ENCODE assay signal across 8 mouse cellular contexts in the genomic region with DNA sequence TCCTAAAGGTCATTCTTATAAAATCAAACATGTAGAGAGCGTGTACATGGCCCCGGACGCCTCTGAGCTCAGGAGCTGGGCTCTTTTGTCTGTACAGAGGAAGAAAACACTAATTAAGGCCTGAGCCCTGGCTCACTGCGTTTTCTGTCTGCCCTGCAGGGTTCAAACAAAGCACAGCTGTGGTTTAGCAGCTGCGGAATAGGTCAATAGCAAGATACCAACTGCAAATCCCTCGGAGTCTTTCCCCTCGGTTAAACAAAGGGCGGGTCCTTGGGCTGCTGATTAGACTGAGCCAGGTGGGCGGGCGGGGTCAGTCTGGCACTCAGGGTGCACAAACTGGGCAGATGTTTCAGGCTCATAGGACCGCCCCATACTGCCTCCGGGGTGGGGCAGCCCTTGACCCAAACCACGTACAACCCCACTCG. TPM values are rescaled to one million over a fixed set of nuclear protein-coding genes. Genes with fewer than 3 reads are reported as not detected.
A peak's percentile ranks its signal among the peaks of the same experiment; 100 is the strongest.
DNase-seq lines count a peak whose midpoint lies in the region; ATAC-seq and TF ChIP-seq lines count a peak whose summit lies in the region.

No protein-coding gene starts in this region.

- no peak overlapping the region for H3K9ac ChIP-seq in lung, embryonic 15.5 days

- WGBS in lung, embryonic 15.5 days = 38% methylated on average over 14 of the region's 14 CpGs

- no peaks in the 10 kb centered on the region for H3K36me3 ChIP-seq in lung, embryonic 15.5 days
- H3K36me3 ChIP-seq in splenic B cell, adult 2 months (ENCODE audit: control insufficient read depth, insufficient read depth, low read length, poor library complexity, severe bottlenecking) = no peaks in the 10 kb centered on the region

- ATAC-seq in lung, embryonic 15.5 days (ENCODE audit: borderline replicate concordance, extremely low read depth, low FRiP score, low TSS enrichment) = peak; percentile 57; the same call in 1 of the 2 replicates

- no peak overlapping the region for H3K4me3 ChIP-seq in lung, embryonic 15.5 days
- no peak overlapping the region for H3K4me3 ChIP-seq in layer of hippocampus, adult 2 months

- no peak overlapping the region for H3K27ac ChIP-seq in lung, embryonic 15.5 days
- H3K27ac ChIP-seq in layer of hippocampus, adult 2 months = no peak overlapping the region

- no peaks in the 10 kb centered on the region for H3K27me3 ChIP-seq in lung, embryonic 15.5 days
- H3K27me3 ChIP-seq in splenic B cell, adult 2 months (ENCODE audit: control insufficient read depth, insufficient read depth, low read length, poor library complexity, severe bottlenecking) = no peaks in the 10 kb centered on the region

- TF ChIP-seq CTCF in layer of hippocampus, adult 2 months (conservative IDR thresholded peaks at IDR 0.05) = no peak

- peaks cover 9% of the 10 kb centered on the region; the same call in 1 of the 2 replicates for H3K4me1 ChIP-seq in lung, embryonic 15.5 days

- H3K9me3 ChIP-seq in lung, embryonic 15.5 days = no peaks in the 10 kb centered on the region

- DNase-seq in ovary, postnatal 36 days (ENCODE audit: low spot score) = peak; percentile 31
- DNase-seq in ovary, adult 18-20 months (ENCODE audit: low spot score) = no peak
- peak; percentile 25 for DNase-seq in forelimb bud, embryonic 11.5 days (ENCODE audit: low read depth, low spot score)
- DNase-seq in splenic B cell, adult 2 months (ENCODE audit: low read depth, low spot score) = peak; percentile 18
- DNase-seq in layer of hippocampus, adult 2 months (ENCODE audit: low spot score in 2 of 2) = no peak
- DNase-seq in frontal cortex, postnatal 36 days (ENCODE audit: low spot score in 2 of 2) = no peak
- no peak for DNase-seq in heart, adult 18-20 months

- H3K4me2 ChIP-seq in lung, embryonic 15.5 days = no peak overlapping the region

RNA-seq across cellular contexts. Expression of gene Pwwp2a, which starts 28.7 kb away (rescaled TPM):
- 23.4 and 28.4 TPM in 2 replicates for polyA plus RNA-seq in lung, embryonic 15.5 days (2015; fragmentation: Nextera tagmentation; extraction: Ambion mirVana)
- total RNA-seq in layer of hippocampus, adult 2 months (2021) = 10 to 100 TPM; 72.4 to 77.3 TPM
- total RNA-seq in heart, adult 18-20 months (2021) = 10 to 100 TPM; 14.9 to 16.4 TPM

RNA-seq across cellular contexts. Expression of gene Fabp6, which starts 51.7 kb away (rescaled TPM):
- polyA plus RNA-seq in lung, embryonic 15.5 days (2015; fragmentation: Nextera tagmentation; extraction: Ambion mirVana) = not detected in 2 replicates
- total RNA-seq in layer of hippocampus, adult 2 months (2021) = not detected
- total RNA-seq in heart, adult 18-20 months (2021) = not detected

Comparison
In these comparisons a context has a peak if more than half of its experiments do, and no peak if none do; other contexts are left out.
1. DNase-seq: peak in ovary, postnatal 36 days (single experiment), forelimb bud, embryonic 11.5 days (single experiment) and splenic B cell, adult 2 months (single experiment); none in ovary, adult 18-20 months (single experiment), layer of hippocampus, adult 2 months (0 of 2), frontal cortex, postnatal 36 days (0 of 2) and heart, adult 18-20 months (0 of 2).
2. RNA of gene Pwwp2a, which starts 28.7 kb away (total RNA-seq): 72.4 to 77.3 TPM in layer of hippocampus, adult 2 months; 14.9 to 16.4 TPM in heart, adult 18-20 months; every median in the first group is over 4 times any median in the second.